Mouse (Mus musculus): ENCODE results near the gene Pnpo.

Gene Pnpo

DNA sequence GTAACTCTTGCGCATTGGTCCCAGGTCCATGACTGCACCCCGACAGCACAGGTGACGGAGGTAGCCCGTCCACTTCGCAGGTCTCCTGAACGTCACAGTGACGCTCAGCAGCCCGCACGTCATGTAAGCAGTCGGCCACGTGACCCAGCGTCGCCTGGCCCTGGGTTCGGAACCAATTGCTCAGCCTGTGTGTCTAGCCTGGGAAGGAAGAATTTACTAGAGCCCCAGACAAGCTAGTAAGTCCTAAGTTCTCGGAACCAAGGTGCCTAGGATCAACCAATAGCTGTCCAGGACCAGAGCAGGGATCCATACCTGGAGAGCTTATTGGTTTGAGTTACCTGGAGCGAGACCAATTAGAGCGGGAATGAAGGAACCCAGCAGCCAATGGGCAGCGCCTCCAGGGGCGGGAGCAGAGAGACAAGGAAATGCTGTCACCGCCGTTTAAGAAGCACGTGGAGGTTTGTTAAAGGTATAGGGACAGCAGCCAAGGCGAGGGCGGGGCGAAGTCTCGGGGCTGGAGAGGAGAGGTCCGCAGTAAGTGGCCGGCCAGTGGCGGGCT, at the start of gene Pnpo:
Gene Pnpo (minus strand): TSS at position 241 of the 559 bp plus-strand sequence.
- DNase-seq: peak; percentile 87 to 88

DNA sequence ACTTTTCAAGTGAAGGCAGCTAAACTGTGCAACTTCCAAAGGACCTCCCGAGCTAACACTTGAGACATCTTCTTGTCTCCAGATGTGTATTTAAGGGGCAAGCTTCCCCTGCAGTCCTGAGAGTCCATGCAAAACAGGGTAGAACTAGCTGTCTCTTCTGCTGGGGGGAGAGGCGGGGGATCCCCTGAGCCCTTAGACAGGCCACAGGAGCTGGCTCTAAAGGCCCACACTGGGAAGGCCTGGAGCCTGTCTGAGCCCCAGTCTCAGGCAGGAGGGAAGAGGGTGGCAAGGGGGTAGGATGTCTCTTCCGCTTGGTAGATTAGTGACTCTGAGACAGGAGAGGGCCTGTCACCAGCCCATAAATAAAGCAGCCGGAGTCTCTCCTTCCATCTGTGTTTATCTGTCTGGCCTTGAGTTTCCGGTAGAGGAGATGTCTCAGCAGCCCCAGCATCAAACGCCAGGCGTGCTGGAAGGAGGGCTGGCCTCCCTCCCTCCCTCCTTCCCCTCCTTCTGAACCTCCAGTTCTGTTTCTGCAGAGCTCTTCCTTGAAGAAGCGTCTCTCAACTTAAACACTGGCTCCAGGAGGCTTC, 49.0 kb upstream of the Pnpo start:
- no peak for DNase-seq

DNA sequence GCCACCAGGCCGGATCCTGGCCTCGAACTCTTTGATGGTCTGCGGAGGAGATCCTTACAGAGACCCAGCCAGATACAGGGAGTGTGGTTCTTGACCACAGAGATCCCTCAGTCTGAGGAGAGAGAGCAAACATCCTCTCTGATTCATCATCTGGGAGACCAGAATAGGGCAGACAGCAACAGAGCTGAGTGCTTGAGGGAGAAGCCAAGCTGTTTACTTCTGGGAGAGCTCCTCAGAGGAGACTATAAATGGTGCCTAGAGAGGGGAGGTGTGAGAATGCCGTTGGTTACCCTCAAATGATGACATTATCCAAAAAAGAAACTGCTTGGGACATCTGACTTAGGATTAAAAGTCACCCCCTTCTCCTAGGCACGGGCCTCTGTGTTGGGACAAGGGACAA, 47.7 kb upstream of the Pnpo start:
- no peak for DNase-seq

DNA sequence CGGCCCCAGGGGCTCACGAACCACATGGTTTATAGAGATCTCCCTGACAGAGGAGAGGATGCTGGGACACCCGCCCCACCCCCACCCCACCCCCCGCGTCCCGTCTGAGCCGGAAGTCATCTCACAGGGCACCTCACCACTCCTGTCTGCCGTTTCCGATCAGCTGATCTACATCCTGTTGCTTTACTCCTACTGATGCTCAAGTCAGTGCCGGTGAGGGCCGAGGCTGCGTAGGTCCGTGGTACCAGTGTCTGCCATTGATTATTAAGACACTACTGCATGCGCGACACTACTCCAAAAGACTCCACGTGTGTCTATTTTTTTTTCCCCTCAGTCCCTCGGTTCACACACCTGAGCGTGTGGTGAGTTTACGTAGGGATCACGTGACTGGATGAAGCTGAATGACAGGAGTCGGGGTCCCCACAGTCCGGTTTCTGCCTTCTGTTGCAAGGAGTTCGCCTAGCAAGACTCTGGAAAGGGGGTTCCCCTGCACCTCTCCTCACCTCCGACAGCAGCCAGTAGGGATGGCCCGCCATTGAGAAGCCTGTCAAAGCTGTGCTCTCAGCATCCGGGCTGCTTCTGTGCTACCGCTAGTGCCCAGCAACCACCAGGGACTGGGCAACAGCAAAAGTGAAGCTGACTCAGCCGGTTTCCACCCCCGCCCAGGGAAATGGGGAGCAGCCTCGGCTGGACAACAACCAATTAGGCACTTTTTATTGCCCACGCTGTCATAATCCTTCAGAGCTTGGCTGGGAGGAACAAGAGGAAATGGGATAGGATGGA, 44.3 kb upstream of the Pnpo start:
- peak; percentile 77 to 80 for DNase-seq

DNA sequence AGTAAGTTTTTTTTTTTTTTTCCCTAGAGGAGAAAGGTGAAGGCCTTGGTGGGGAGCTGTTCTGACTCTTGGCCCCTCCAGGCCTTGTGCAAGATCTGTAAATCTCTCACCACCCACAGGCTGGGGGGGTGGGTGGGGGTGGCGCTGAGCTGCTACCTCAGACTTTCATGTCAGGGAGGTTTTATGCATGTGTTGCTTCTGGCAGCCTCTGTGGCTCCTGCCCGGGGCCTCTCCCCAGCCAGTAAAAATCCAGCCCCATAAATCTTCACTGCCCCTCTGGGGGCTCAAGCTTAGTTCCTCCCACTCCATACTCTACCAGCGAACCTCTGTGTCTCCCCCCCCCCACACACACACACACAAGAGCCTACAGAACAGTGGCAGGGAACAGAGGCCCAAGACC, 42.7 kb upstream of the Pnpo start:
- no peak for DNase-seq

DNA sequence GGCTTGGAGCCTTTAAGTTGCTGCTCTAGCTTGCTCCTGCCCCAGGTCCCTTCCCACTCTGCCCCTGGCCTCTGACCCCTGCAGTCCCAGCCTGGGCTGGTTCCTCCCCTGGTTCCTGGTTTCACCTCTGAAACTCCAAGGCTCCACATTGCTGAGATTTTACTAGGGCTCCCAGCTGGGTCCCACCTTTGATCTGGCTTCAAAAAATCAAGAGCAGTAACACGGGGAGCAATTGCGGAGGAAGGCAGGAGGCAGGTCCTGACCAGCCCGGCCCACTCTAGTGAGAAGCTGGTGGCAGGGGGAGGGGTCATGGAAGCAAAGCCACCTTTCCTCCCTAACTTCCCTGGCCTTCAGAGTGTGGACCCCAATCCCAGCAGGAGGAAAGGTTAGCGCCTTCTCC, 41.1 kb upstream of the Pnpo start:
- no peak for DNase-seq

DNA sequence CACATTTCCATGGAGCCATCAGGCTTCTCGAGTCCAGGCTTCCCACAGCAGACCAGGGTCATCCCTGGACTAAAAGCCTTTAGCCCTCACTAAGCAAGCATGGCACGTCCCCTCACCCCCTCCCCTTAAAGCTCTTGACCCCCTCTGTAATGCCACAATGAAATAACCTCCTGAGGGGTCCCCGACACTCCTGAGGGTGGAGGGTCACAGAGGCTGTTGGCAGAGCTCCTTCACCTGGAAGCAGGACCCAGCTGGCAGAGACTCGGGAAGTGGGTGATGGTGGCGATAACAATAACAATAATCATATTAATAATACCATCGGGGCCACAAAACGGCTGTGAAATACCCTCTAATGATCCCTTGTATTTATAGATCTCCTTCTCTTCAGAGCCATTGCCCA, 39.1 kb upstream of the Pnpo start, which contains the start of gene Sp2:
Gene Sp2 (minus strand): TSS at position 101 of the 400 bp plus-strand sequence.
- no peak for DNase-seq

DNA sequence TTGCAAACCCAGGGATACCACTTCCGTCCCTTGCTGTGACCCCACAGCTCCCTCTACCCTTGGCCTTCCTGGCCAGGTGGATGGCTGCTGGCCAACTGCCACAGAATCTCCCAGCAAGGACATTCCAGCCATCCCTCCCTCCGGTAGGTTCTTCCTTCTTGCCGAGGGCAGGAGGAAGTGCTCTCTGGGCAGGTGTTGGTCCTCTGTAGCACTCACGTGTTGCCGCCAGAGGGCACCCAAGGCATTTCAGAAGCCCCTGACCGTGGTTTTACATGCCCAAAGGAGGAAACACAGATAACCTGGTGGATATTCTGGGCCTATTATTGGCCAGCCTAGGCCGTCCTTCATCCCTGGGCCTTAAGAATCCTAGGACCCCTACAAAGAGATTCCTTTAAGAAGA, 38.6 kb upstream of the Pnpo start:
- DNase-seq: peak; percentile 89 to 90

DNA sequence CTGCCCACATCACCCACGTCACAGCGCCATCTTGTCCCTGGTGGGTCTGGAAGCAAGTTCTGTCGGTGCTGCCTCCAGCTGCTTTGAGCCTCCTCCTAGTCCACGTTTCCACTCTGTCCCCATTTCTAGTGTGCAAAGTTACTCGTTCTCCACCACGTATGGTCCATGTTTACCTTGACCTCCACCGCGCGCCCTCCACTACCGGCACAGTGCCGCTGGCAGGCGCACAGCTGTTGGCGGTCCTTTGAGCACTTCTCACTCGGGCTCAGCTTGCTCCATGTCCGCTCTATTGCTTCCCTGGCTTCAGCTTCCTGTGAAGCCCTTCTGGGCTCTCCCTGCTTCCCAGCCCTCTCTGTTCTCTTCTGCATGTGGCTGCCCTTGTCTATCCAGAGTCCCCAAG, 37.7 kb upstream of the Pnpo start:
- no peak for DNase-seq

DNA sequence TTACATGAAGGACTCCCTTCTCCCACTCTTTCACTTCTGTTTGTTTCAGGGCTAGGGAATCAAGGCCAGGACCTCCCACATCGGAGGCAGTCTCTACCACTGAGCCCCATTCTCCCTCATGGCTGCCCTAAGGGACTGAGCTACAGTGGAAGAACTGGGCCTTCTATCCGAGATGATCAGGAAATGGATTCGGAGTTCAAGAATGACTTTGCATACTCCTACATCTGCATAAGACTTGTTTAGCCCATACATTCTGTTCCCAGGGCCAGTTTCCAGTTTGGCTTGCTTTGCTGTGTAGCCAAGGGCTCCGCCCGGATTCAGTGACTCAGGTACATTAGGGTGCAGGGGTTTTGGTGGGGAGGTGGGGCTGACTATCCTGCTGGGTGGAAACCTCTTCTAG, 36.2 kb upstream of the Pnpo start:
- DNase-seq: no peak

DNA sequence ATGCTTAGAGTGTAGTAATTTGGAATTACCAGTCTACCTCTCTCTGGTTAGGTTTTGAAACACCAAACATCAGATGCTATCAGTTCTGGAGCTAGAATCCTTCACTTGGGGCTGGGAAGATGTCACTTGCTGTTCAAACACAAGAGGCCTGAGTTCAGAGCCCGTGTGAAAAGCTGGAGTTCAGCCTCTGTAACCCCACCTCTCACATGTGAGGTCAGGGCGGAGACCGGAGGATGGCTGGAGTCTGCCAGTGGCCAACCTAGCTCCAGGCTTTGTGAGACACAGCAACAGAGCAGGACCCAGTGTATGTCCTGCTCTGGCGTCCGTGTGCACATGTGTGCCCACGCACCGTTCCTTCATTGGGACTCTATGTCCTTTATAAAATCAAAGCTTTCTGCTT, 35.5 kb upstream of the Pnpo start:
- DNase-seq: no peak

DNA sequence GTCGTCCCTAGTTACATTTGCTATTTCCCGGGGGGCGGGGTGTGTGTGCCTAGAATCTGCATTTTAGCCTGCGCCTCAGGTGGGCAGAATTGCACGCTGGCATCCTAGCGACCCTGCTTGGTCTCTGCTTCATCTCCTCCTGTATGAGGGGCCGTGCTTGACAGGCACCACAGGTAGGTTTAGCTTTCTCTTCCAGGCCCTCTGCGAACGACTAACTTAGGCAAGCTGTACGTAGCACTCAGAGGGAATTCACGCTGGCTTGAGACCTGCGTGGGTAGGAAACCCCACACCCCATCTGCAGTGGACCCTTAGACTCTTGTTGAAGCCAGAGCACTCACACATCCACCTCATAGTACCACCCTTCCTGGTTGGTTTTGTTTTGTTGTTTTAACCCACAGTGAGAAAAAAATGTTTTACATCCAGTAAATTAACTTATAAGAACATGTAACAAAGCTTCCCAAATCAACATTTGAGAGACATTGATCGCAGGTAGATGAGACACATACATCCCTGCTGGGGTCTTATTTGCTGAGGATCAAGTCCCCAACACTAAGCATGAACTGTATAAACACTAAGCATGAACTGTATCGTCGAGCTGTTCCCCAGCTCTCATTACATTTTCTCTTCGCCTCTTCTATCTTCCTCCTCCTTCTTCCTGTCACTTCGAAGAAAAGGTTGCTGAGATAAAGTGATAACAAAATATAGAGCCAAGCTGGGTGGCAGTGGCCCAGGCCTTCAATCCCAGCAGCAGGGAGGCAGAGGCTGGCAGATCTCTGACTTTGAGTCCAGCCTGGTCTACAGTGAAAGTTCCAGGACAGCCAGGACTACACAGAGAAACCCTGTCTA, 34.8 kb upstream of the Pnpo start:
- no peak for DNase-seq

DNA sequence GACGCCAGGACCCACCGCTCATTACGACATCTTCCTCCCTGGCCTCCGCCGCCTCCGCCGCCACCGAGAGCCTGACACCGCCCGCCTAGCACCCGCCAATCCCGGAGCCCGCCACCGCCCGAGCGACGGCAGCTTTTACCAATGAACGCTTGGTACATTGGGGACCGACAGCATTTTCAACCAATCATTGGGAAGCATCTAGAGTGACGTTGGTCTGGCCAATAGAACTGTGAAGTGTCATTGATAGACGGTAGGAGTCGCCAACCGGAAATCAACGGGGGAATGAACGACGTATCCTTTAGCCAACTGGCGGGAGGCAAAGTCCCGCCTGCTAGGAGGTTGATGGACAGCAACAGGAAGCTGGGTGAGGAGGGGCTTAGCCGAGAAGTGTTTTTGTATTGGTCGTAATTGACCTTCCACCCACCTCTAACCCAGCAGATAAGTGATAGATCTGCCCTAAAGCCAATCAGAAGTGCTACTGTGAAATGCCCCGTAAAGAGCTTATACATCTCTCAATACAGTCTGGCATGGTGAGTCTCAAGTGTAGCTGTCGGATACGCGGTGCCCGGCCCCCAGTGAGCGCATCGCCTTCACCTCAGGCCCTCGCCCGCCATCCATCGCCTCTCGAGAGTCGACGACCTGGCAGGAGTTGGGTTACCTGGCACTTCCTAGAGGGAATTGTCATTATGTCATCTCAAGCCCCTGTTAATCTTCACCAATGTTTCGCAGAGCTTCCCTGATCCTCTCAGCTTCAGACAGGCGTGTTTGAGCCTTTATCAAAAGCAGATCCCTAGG, 34.0 kb upstream of the Pnpo start:
- peak; percentile 96 for DNase-seq

DNA sequence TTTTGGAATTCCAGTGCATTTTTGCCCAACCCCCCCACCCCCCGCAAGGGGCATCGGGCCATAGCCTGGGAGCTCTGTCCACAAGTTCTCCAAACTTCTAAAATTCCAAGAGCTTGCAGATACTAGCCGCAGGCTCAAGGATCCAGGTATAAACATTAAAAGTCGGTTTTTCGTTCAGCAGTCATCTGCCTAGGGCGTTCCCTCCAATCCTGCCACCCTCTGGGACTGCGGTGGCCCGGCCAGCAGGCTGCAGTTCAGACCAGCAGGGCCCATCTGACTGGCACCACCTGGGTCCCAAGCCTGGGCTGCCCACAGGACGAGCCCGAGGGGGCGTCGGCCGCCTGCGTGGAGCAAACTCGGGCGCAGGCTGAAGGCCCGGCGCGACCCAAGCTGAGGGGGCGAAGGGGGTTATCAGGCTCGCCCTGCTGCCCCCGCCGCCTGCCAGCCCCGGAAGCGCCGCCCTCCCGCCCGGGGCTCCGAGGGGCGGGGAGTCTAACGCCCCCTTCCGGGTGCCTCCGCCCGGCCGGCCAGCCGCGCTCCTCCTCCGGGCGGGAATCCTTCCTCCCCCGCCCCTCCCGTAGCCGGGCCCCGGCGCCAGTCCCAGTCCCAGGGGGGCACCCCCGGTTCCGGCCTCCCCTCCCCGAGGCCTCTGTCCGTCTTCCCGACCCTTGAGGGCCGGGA, 33.3 kb upstream of the Pnpo start:
- peak; percentile 84 to 89 for DNase-seq

DNA sequence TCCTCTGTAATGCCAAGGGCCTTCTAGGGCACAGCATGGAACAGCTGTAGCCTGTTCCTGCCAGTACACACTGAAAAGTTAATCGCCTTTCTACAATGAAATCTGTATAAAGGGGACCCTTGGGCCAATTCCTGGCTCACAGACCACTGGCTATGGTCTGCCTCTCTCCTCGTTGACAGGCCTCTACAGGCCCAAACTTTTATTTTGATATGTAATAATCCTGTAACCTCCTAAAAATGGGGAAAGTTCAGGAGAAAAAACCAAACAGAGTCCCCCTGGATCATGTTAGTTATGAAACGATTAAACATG, 32.5 kb upstream of the Pnpo start:
- no peak for DNase-seq

DNA sequence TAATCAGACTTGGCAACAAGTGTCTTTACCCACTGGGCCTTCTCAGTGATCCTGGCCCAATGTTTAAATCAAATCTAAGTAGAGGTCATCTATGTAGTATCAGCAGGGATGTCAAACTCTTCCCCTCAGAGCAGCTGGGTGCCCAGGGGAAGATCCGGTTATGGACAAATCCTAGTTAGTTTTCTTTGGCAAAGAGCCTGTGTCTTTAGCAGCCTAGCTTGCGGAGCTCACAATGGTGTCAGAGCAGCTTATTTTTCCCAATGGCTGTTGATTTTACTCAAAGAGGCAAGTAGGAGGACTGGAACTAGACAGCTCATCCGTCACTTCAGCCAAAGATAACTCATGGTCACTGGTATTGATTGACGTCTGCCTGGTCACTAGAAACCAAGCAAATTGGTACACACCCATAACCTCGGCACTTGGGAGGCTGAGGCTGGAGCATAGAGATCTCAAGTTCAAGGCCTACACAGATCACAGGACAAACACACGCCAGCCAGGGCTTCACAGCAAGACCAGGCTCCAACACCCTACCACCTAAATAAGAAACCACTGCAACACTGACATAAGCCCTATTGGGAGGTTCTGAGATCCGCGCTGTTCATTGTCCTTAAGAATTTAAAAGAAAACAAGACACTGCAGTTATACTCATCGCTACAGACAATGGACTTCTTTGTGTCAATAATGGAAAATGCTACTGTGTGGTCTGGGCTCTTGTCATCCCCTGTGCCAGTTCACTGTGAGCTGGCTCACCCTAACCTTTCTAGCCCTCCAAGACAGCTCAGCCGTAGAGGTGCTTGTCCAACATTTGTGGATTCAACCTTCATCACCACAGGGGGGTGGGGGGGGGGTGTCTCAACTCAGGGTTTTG, 32.0 kb upstream of the Pnpo start:
- no peak for DNase-seq

DNA sequence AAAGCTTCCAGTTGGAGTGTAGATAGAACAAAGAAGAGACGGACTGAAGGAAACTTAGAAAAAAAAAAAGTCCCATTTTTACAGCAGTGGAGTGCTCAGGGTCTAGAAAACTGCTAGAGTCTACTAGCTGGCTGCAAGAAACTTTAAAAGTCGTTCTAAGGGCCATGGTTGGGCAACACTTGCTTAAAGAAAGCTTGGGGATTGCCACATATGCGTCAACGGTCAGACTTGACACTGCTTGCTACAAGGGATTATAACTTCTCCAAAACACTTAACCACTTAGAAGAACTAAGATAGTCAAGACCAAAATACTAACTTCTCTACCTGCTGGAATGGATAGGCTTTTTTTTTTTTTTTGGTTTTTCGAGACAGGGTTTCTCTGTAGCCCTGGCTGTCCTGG, 31.0 kb upstream of the Pnpo start:
- no peak for DNase-seq

DNA sequence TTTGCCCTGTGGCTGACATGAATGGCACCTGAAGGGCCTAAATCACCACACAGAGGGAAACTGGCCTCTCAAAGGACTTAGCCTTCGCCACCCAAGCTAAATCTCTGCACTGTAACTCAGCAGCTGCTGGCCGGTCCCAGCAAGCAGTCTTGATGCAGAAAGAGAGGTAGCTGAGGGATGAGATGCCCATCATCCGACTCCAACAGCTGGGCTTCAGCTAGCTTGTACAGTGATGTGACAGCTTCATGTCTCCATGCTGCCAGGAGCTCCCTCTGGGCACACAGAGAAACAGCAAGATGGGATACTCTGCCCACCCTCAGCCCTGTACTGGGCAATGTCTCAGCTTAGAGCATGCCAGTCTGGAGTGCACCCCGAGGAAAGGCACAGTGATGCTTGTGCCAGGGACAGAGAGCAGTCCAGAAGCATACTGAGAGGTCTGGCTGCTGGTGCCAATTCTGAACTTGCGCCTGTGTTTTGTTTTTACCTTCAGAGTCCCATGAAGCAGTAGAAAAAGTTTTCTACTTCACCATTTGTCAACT, 29.7 kb upstream of the Pnpo start:
- DNase-seq: no peak

DNA sequence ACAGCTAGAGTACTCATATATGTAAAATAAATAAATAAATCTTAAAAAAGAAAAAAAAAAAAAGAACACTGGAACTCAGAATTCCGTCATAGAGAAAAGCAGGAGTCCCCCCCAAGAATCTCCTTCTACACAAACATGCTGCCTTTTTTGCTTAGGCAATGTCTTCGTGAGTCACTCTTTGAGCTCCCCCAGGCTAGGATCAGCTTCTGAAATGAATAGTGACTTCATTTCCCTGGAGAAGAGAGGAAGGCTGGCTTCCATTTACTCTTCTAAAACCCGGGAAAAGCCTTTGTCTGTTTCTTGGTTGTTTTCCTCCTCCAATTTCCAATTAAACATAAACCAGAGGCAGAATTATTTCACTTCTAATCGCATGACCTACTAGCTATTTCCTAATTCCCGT, 29.1 kb upstream of the Pnpo start:
- DNase-seq: no peak

DNA sequence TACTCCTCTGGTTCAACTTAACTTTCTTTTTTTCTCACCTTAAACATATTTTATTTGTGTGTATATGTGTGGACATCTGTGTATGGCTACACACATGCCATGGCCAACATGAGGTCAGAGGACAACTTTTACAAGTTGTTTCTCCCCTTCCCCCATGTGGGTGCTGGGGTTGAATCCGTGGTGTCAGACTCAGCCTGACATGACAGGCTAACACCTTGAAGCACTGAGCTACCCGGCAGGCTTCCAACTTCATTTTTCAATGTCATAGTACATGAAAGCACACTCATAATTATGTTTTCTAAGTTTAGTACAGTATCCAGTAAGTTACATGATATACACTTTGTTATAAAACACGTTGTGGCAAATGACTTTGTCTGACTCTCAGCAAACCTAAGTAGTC, 26.6 kb upstream of the Pnpo start:
- no peak for DNase-seq

DNA sequence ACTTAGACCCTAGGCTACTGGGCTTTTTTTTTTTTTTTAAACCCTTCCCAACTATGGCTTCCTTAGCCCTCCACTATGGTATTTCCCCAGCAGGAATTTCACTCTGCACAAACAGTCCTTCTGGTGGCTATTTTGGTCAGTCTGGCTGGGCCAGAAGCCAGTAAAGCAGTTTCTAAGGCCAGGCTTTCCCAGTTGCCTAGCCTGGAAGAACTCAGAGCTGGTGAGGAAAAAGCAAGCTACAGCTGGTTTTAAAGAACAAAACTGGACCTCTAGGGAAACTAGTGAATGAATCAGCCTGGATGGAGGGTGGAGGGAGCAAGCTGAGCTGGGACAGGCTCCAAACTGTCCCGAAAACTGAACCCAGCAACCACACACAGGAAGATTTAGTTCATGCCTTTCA, 26.0 kb upstream of the Pnpo start:
- DNase-seq: no peak
